Mouse (Mus musculus) intestine, postnatal 0 days (tissue): ENCODE measurements around the gene Acvr1b. TPM values are rescaled to one million over a fixed set of nuclear protein-coding genes. Genes with fewer than 3 reads are reported as not detected.
A peak's percentile ranks its signal among the peaks of the same experiment; 100 is the strongest.

ENCODE experiments used
- ATAC-seq: fragments of 200-750 bp; cut with Nextera tagmentation; 2 replicates; pipeline ENCODE4 v1.8.0; 2017; ENCODE audit warnings: mild to moderate bottlenecking, moderate TSS enrichment, moderate library complexity
- H3K27ac ChIP-seq: fragments of 300-500 bp; sonication (generic); 2 replicates; pipeline ENCODE4 v1.5.1; 2014; ENCODE audit warnings: mild to moderate bottlenecking, low read depth, low read length, moderate library complexity
- H3K27me3 ChIP-seq: fragments of 300-500 bp; sonication (generic); replicated peaks from 2 replicates; pipeline ENCODE4 v1.6.1; 2014; ENCODE audit warnings: low read length, mixed read lengths; ENCODE audit not compliant: control insufficient read depth, insufficient read depth
- H3K36me3 ChIP-seq: fragments of 300-500 bp; sonication (generic); 2 replicates; pipeline ENCODE4 v1.6.1; 2014; ENCODE audit warnings: mild to moderate bottlenecking, moderate library complexity; ENCODE audit not compliant: control insufficient read depth, insufficient read depth
- H3K4me1 ChIP-seq: fragments of 300-500 bp; sonication (generic); replicated peaks from 2 replicates; pipeline ENCODE4 v1.6.1; 2014; ENCODE audit warnings: antibody characterized with exemption, low read length, mixed read lengths; ENCODE audit not compliant: control insufficient read depth, insufficient read depth
- H3K4me2 ChIP-seq: fragments of 300-500 bp; sonication (generic); replicated peaks from 2 replicates; pipeline ENCODE4 v1.6.1; 2014; ENCODE audit warnings: low read depth, mild to moderate bottlenecking, moderate library complexity
- H3K4me3 ChIP-seq: fragments of 300-500 bp; sonication (generic); 2 replicates; pipeline ENCODE4 v1.5.1; 2014; ENCODE audit warnings: low read depth, low read length
- H3K9ac ChIP-seq: fragments of 300-500 bp; sonication (generic); 2 replicates; pipeline ENCODE4 v1.6.1; 2014; ENCODE audit warnings: mild to moderate bottlenecking, low read depth, low read length
- H3K9me3 ChIP-seq: fragments of 300-500 bp; sonication (generic); 2 replicates; pipeline ENCODE4 v1.6.1; 2016; ENCODE audit warnings: mixed run types; ENCODE audit not compliant: control insufficient read depth
- CTCF ChIP-seq: sonication (generic); IDR thresholded peaks from 2 replicates; pipeline ENCODE4 v1.5.1; 2016; ENCODE audit warnings: low read depth, mild to moderate bottlenecking, control low read depth, antibody characterized with exemption, moderate library complexity
- WGBS: fragments of 180-500 bp; shearing (Covaris S2); extraction: QIAGEN DNeasy Blood & Tissue Kit; methylation state at CpG from one replicate; pipeline ENCODE4 v1.1.7; 2014; 5-methylcytosine and 5-hydroxymethylcytosine counted together
- microRNA-seq: library from miRNA; unstranded; fragments of <30 nt; microRNA quantifications from one replicate; pipeline ENCODE4, GENCODE M21; 2016
- polyA plus RNA-seq: library from polyadenylated mRNA; unstranded; fragments of >200 nt; fragmentation: Nextera tagmentation; extraction: Ambion mirVana; gene quantifications from 2 replicates; pipeline ENCODE4 v1.2.1, GENCODE M21; 2015

Gene Acvr1b
- polyA plus RNA-seq, 1 experiment from 2014 or later: 6.0 TPM

GRCm38 (mm10) chr15:101258420-101258819 lies 84.6 kb downstream of the Acvr1b start:
- Histone ChIP-seq H3K27me3 (no peaks in the 10 kb centered on the region), H3K4me1 (no peaks in the 10 kb centered on the region; the same call in 1 of the 2 replicates), H3K36me3 (no peaks in the 10 kb centered on the region), H3K9ac (no peak overlapping the region), H3K4me2 (no peak overlapping the region), H3K9me3 (no peaks in the 10 kb centered on the region), H3K4me3 (no peak overlapping the region), H3K27ac (no peak overlapping the region)
- no peak for TF ChIP-seq CTCF
- 85% methylated on average over 11 of the region's 11 CpGs for WGBS
- ATAC-seq: no peak

GRCm38 (mm10) chr15:101259922-101260321 lies 86.1 kb downstream of the Acvr1b start:
- no peak for TF ChIP-seq CTCF
- Histone ChIP-seq H3K4me1 (no peaks in the 10 kb centered on the region; the same call in 1 of the 2 replicates), H3K27me3 (no peaks in the 10 kb centered on the region), H3K36me3 (no peaks in the 10 kb centered on the region), H3K9ac (no peak overlapping the region), H3K4me2 (no peak overlapping the region), H3K27ac (0 out of 2 replicates have a peak overlapping the region, but pooled peaks have one; percentile 24), H3K9me3 (no peaks in the 10 kb centered on the region), H3K4me3 (no peak overlapping the region)
- WGBS: 80% methylated on average over 3 of the region's 3 CpGs
- no peak for ATAC-seq

DNA sequence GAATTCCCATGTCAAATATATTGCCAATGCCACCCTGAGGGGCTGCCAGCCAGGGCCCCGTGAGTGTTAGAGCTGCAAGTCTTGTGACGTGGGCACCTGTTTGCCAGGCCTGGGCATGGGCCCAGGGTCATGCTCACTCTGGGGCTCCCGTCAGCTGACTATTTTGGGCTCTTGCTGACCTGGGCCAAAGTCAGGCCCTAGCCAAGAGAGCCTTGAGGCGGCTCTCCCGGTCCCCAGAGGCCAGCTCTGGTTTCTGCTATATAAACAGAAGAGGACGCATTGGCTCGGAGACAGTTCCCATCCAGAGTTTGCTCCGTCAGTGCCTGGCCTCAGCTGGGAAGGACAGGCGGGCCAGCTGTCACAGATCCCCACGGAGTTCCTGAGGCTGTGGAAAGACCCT lies 86.5 kb downstream of the Acvr1b start:
- Histone ChIP-seq H3K9ac (no peak overlapping the region), H3K4me2 (no peak overlapping the region), H3K4me1 (no peaks in the 10 kb centered on the region; the same call in 1 of the 2 replicates), H3K9me3 (no peaks in the 10 kb centered on the region), H3K4me3 (no peak overlapping the region), H3K27ac (peak overlapping the region; percentile 24; the same call in 1 of the 2 replicates), H3K27me3 (no peaks in the 10 kb centered on the region), H3K36me3 (no peaks in the 10 kb centered on the region)
- 51% methylated on average over 10 of the region's 10 CpGs for WGBS
- TF ChIP-seq CTCF: no peak
- no peak for ATAC-seq

DNA sequence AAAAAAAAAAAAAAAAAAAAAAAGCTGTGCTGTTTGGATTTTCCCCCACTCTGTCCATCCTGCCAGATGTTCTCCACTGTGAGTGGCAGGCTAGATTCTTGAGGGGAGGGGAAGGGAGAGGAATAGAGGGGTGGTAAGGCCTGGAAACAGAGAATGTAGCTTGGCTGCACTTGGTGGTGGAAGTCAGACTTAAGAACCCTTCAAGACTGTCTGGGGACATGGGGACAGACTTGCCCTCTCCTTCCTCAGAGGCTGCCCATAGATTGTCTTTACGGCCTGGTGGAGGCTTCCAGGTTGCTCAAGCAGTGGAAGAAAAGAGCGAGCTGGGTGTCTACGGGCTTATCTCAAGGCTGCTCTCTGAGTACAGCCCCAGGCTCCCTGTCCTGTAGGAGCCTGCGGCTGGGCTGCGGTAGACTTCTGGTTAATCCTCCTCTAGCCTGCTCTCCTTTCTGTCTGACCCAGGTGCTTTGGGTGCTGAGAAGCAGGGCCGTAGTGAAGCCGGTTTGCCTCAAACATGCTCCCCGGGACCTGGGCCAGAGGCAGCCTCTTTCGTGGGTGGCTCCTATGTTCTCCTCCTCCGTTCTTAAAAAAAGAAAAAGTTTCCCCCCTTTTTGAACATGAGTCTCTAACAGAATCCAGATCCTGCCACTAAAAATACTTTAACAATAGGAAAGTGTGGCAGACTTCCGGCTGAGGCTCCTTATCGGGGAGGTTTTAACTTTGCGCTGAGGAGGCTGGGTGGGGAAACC lies 87.2 kb downstream of the Acvr1b start:
- Histone ChIP-seq H3K36me3 (no peaks in the 10 kb centered on the region), H3K4me2 (no peak overlapping the region; the same call in 1 of the 2 replicates), H3K4me1 (no peaks in the 10 kb centered on the region; the same call in 1 of the 2 replicates), H3K27ac (peak overlapping the region; percentile 24), H3K4me3 (no peak overlapping the region), H3K9ac (no peak overlapping the region), H3K27me3 (no peaks in the 10 kb centered on the region), H3K9me3 (no peaks in the 10 kb centered on the region)
- 45% methylated on average over 13 of the region's 13 CpGs for WGBS
- no peak for ATAC-seq
- no peak for TF ChIP-seq CTCF

DNA sequence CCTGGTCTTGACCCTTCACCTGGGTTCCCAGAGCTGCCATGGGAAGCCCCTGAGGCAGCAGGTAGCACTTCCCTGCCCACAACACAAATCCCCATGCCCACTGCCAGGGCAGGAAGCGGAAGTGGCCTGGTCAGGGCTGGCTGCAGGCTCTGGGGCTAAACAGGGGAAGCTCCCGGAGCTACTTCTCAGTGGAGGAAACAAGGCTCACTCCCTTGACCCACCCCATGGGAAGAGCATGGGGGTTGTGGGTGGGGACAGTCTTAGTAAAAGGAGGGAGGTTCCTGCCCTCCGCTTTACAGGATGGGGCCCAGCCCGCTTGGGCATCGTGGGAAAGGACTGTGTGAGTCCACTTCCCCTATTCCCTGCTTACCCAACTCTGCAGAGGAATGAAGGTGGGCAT lies 88.6 kb downstream of the Acvr1b start:
- Histone ChIP-seq H3K4me2 (no peak overlapping the region), H3K27ac (no peak overlapping the region), H3K4me1 (no peaks in the 10 kb centered on the region; the same call in 1 of the 2 replicates), H3K27me3 (0 out of 2 replicates have a peak, but pooled peaks cover 3% of the 10 kb centered on the region), H3K9ac (no peak overlapping the region), H3K36me3 (no peaks in the 10 kb centered on the region), H3K9me3 (no peaks in the 10 kb centered on the region), H3K4me3 (no peak overlapping the region)
- ATAC-seq: no peak
- TF ChIP-seq CTCF: no peak
- WGBS: 57% methylated on average over 5 of the region's 5 CpGs

Small RNA genes within 50 kb of the gene (microRNA-seq; reads per million reads assigned to microRNA genes)
- not detected for gene Mir6962

Other genes with a start within 250 kb of the Acvr1b start
- gene Gm47841, start 126.7 kb upstream of the Acvr1b start, polyA plus RNA-seq: not detected in 2 replicates
- 0.16 and 0.33 TPM in 2 replicates for gene Fignl2, start 95.5 kb upstream of the Acvr1b start, polyA plus RNA-seq
- gene Ankrd33, start 58.3 kb upstream of the Acvr1b start, polyA plus RNA-seq: not detected in 2 replicates
- 13.8 and 14.6 TPM in 2 replicates for gene Acvrl1, start 45.5 kb upstream of the Acvr1b start, polyA plus RNA-seq
- 1.7 and 2.0 TPM in 2 replicates for gene Grasp, start 50.1 kb downstream of the Acvr1b start, polyA plus RNA-seq
- gene Nr4a1, start 80.2 kb downstream of the Acvr1b start, polyA plus RNA-seq: 5.9 and 10.0 TPM in 2 replicates
- 46.5 and 50.9 TPM in 2 replicates for gene Atg101, start 110.2 kb downstream of the Acvr1b start, polyA plus RNA-seq
- gene 6030408B16Rik, start 119.1 kb downstream of the Acvr1b start, polyA plus RNA-seq: 0.48 and 0.77 TPM in 2 replicates
- gene Krt80, start 196.1 kb downstream of the Acvr1b start, polyA plus RNA-seq: 0.40 and 0.61 TPM in 2 replicates
- 86.1 and 89.0 TPM in 2 replicates for gene Krt7, start 237.0 kb downstream of the Acvr1b start, polyA plus RNA-seq